Mouse (Mus musculus) G1E (cell line): ENCODE results near the gene Ppan.

ENCODE experiments used
- CTCF ChIP-seq: IDR thresholded peaks from 2 replicates; pipeline ENCODE4 v1.5.1; 2012; ENCODE audit warnings: low read depth, low read length, inconsistent platforms, mixed read lengths
- GATA1 ChIP-seq: IDR thresholded peaks from 2 replicates; pipeline ENCODE4 v1.6.1; 2012; ENCODE audit warnings: borderline replicate concordance, low read length, inconsistent platforms, mixed read lengths

GRCm38 (mm10) chr9:20875021-20875790, 12.8 kb upstream of the Ppan start:
- TF ChIP-seq CTCF, result no peak
- no peak for TF ChIP-seq GATA1
